Mouse (Mus musculus) neutrophil, adult 65 days (primary cell): ENCODE results near the gene Ucn. TPM values are rescaled to one million over a fixed set of nuclear protein-coding genes. Genes with fewer than 3 reads are reported as not detected.

Source experiments
- total RNA-seq: library from RNA; stranded (reverse); gene quantifications from 2 replicates; pipeline ENCODE4 v1.2.4, GENCODE M21; 2023

Ucn gene
- total RNA-seq: not detected in 2 replicates

GRCm38 (mm10) chr5:31138241-31138967 is at the start of gene Ucn:
Ucn (minus strand) TSS chr5:31138829.

GRCm38 (mm10) chr5:31179766-31180630 is 41.4 kb upstream of the Ucn start, which contains the start of the genes Gm29609 and Gtf3c2:
Gm29609 (minus strand) TSS chr5:31179911.
Gtf3c2 (minus strand) TSS chr5:31180144.

GRCm38 (mm10) chr5:31154152-31154553 is 15.5 kb upstream of the Ucn start, which contains the start of gene Mpv17:
Mpv17 (minus strand) TSS chr5:31154251.

GRCm38 (mm10) chr5:31116354-31116753 is 22.3 kb downstream of the Ucn start, which contains the start of gene Trim54:
Trim54 (plus strand) TSS chr5:31116712.

GRCm38 (mm10) chr5:31108000-31108490 is 30.6 kb downstream of the Ucn start, which contains the start of gene Slc30a3:
Slc30a3 (minus strand) TSS chr5:31108237.

GRCm38 (mm10) chr5:31105814-31106335 is 32.8 kb downstream of the Ucn start, which contains the start of gene Dnajc5g:
Dnajc5g (plus strand) TSS chr5:31106285.

Other genes with a start within 250 kb of the Ucn start
- 105 and 129 TPM in 2 replicates for gene Ost4, start 231.0 kb downstream of the Ucn start, total RNA-seq
- gene Emilin1, start 225.4 kb downstream of the Ucn start, total RNA-seq: 22.9 and 23.7 TPM in 2 replicates
- gene Khk, start 217.4 kb downstream of the Ucn start, total RNA-seq: 28.9 and 31.7 TPM in 2 replicates
- gene Cgref1, start 193.2 kb downstream of the Ucn start, total RNA-seq: 0.98 TPM in 1 of 2 replicates, not detected in the other
- 430 and 600 TPM in 2 replicates for gene Preb, start 178.5 kb downstream of the Ucn start, total RNA-seq
- not detected in 2 replicates for gene Tcf23, start 170.2 kb downstream of the Ucn start, total RNA-seq
- gene Atraid, start 90.5 kb downstream of the Ucn start, total RNA-seq: 11.6 and 17.1 TPM in 2 replicates
- gene Slc5a6, start 89.9 kb downstream of the Ucn start, total RNA-seq: 2.4 and 3.3 TPM in 2 replicates
- 8.2 and 20.3 TPM in 2 replicates for gene Cad, start 84.0 kb downstream of the Ucn start, total RNA-seq
- not detected in 2 replicates for gene Dnajc5g, start 32.5 kb downstream of the Ucn start, total RNA-seq
- gene Slc30a3, start 30.6 kb downstream of the Ucn start, total RNA-seq: not detected in 2 replicates
- not detected in 2 replicates for gene Trim54, start 22.1 kb downstream of the Ucn start, total RNA-seq
- 7.0 and 7.6 TPM in 2 replicates for gene Mpv17, start 15.4 kb upstream of the Ucn start, total RNA-seq
- gene Gm29609, start 41.1 kb upstream of the Ucn start, total RNA-seq: 0.93 and 2.1 TPM in 2 replicates
- 88.6 and 97.9 TPM in 2 replicates for gene Gtf3c2, start 41.3 kb upstream of the Ucn start, total RNA-seq
- gene Snx17, start 54.4 kb upstream of the Ucn start, total RNA-seq: 52.6 and 61.7 TPM in 2 replicates
- gene Eif2b4, start 54.6 kb upstream of the Ucn start, total RNA-seq: 16.3 and 17.5 TPM in 2 replicates
- gene Zfp513, start 63.5 kb upstream of the Ucn start, total RNA-seq: 29.5 and 34.6 TPM in 2 replicates
- gene Ppm1g, start 81.9 kb upstream of the Ucn start, total RNA-seq: 69.4 and 76.5 TPM in 2 replicates
- gene Nrbp1, start 102.0 kb upstream of the Ucn start, total RNA-seq: 228 and 242 TPM in 2 replicates
- gene Gm9970, start 102.4 kb upstream of the Ucn start, total RNA-seq: 0.79 TPM in 1 of 2 replicates, not detected in the other
- gene Krtcap3, start 112.9 kb upstream of the Ucn start, total RNA-seq: 7.4 and 9.2 TPM in 2 replicates
- gene Ift172, start 152.3 kb upstream of the Ucn start, total RNA-seq: 4.3 and 7.5 TPM in 2 replicates
- not detected in 2 replicates for gene Fndc4, start 157.3 kb upstream of the Ucn start, total RNA-seq
- gene Gckr, start 158.6 kb upstream of the Ucn start, total RNA-seq: not detected in 2 replicates